Comparison of ENCODE assay signal across 30 mouse cellular contexts in the genomic region with DNA sequence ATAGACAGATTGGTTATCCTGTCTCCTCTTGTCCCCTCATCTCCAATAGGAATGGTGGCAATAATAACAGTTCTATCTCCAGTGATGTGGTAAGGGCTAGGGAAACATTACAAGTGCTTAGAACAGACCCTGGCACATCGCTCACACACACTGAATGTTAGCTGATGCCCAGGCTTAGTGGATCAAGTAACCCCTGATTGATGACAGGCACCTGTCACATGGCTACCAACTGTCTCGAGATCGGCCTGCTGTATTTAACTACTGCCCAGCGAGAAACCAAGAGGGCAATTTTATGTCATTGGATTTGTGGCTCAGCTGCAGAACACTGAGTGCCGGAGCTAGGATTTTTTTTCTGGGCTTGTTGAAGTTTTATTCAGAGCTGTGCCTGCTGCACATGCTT. TPM values are rescaled to one million over a fixed set of nuclear protein-coding genes. Genes with fewer than 3 reads are reported as not detected.
DNase-seq lines count a peak whose midpoint lies in the region; ATAC-seq lines count a peak whose summit lies in the region.
"Had no signal": no experiment of that assay in that cellular context is flagged by ENCODE, and none has a peak within 500 bp of the region (broad histone marks: within the 10 kb centered on the region; RNA-seq: fewer than 3 reads in every experiment).

No protein-coding gene starts in this region.

- H3K27me3 ChIP-seq in midbrain, embryonic 11.5 days (ENCODE audit: control insufficient read depth, insufficient read depth, low read length), result no peaks in the 10 kb centered on the region
- no peaks in the 10 kb centered on the region for H3K27me3 ChIP-seq in midbrain, embryonic 15.5 days (replicated peaks)
- H3K27me3 ChIP-seq: hindbrain, embryonic 12.5 days; hindbrain, embryonic 15.5 days had no signal

- peak; percentile 74 for DNase-seq in gastrocnemius, adult 18-20 months (ENCODE audit: low spot score)
- no peak for DNase-seq in gastrocnemius, postnatal 10 days
- peak; percentile 17 for DNase-seq in midbrain, embryonic 11.5 days (ENCODE audit: low spot score, missing footprints)
- DNase-seq in gastrocnemius, postnatal 25 days, result peak; percentile 53
- no peak for DNase-seq in layer of hippocampus, postnatal 10 days (ENCODE audit: low spot score in 2 of 2)
- DNase-seq: adrenal gland, postnatal 10 days; adrenal gland, postnatal 36 days; B cell, adult 2 months; cerebellum, adult 18-20 months; cerebellum, adult 9-10 months; cerebellum, postnatal 14 days; heart, adult 11 months had no signal

- no peak for ATAC-seq in midbrain, embryonic 11.5 days (ENCODE audit: low FRiP score)
- ATAC-seq in midbrain, embryonic 15.5 days (replicated peaks), result no peak
- ATAC-seq: forebrain, embryonic 14.5 days; Patski had no signal

- H3K4me3 ChIP-seq in midbrain, embryonic 11.5 days (ENCODE audit: low read depth, low read length), result no peak overlapping the region
- H3K4me3 ChIP-seq in midbrain, embryonic 15.5 days, result no peak overlapping the region
- H3K4me3 ChIP-seq: forebrain, embryonic 10.5 days; hindbrain, embryonic 12.5 days; hindbrain, embryonic 15.5 days had no signal

- H3K9ac ChIP-seq in midbrain, embryonic 11.5 days (ENCODE audit: low read length), result no peak overlapping the region
- H3K9ac ChIP-seq in midbrain, embryonic 15.5 days, result no peak overlapping the region
- H3K9ac ChIP-seq: hindbrain, embryonic 12.5 days; hindbrain, embryonic 15.5 days had no signal

- no peaks in the 10 kb centered on the region for H3K36me3 ChIP-seq in midbrain, embryonic 11.5 days (ENCODE audit: control insufficient read depth, insufficient read depth, low read length)
- no peaks in the 10 kb centered on the region for H3K36me3 ChIP-seq in midbrain, embryonic 15.5 days (replicated peaks)
- H3K36me3 ChIP-seq: forebrain, embryonic 10.5 days; G1E; hindbrain, embryonic 12.5 days; hindbrain, embryonic 15.5 days had no signal

- H3K4me1 ChIP-seq in midbrain, embryonic 11.5 days (ENCODE audit: control insufficient read depth, insufficient read depth, low read length), result no peaks in the 10 kb centered on the region
- no peaks in the 10 kb centered on the region for H3K4me1 ChIP-seq in midbrain, embryonic 15.5 days
- H3K4me1 ChIP-seq: forebrain, embryonic 10.5 days; hindbrain, embryonic 12.5 days; hindbrain, embryonic 15.5 days had no signal

- no peaks in the 10 kb centered on the region for H3K9me3 ChIP-seq in midbrain, embryonic 11.5 days (ENCODE audit: control insufficient read depth, low read length)
- no peaks in the 10 kb centered on the region for H3K9me3 ChIP-seq in midbrain, embryonic 15.5 days
- H3K9me3 ChIP-seq: forebrain, embryonic 10.5 days; G1E; hindbrain, embryonic 12.5 days; hindbrain, embryonic 15.5 days had no signal

- WGBS in midbrain, embryonic 11.5 days, result 83% methylated on average over 5 of the region's 5 CpGs
- WGBS in midbrain, embryonic 15.5 days, result 86% methylated on average over 5 of the region's 5 CpGs

- H3K27ac ChIP-seq in midbrain, embryonic 11.5 days (ENCODE audit: low read depth, low read length), result no peak overlapping the region
- H3K27ac ChIP-seq in midbrain, embryonic 15.5 days, result no peak overlapping the region
- H3K27ac ChIP-seq: forebrain, embryonic 10.5 days; hindbrain, embryonic 12.5 days; hindbrain, embryonic 15.5 days had no signal

- H3K4me2 ChIP-seq in midbrain, embryonic 11.5 days, result no peak overlapping the region
- H3K4me2 ChIP-seq in midbrain, embryonic 15.5 days, result no peak overlapping the region
- H3K4me2 ChIP-seq: heart, embryonic 11.5 days; hindbrain, embryonic 12.5 days; hindbrain, embryonic 15.5 days had no signal

RNA-seq across cellular contexts. Expression of a gene that starts 7.8 kb away (rescaled TPM):
- total RNA-seq in gastrocnemius, adult 18-20 months (2021), result 10 to 100 TPM; 38.4 to 40.8 TPM
- 100 to 1,000 TPM; 166 to 171 TPM for total RNA-seq in gastrocnemius, postnatal 10 days (2021)
- 6.0 and 6.8 TPM in 2 replicates for polyA plus RNA-seq in midbrain, embryonic 11.5 days (2014; fragmentation: Nextera tagmentation; extraction: Ambion mirVana)
- polyA plus RNA-seq in midbrain, embryonic 15.5 days (2015; fragmentation: Nextera tagmentation; extraction: Ambion mirVana), result 4.8 and 6.1 TPM in 2 replicates
- total RNA-seq in gastrocnemius, postnatal 25 days (2021), result 10 to 100 TPM; 34.3 to 44.3 TPM
- 1 to 10 TPM in 1 of 2 experiments, under 1 TPM in 1; 0.98 to 1.7 TPM for total RNA-seq in layer of hippocampus, postnatal 10 days (2021)
- polyA plus RNA-seq: G1E had no signal

RNA-seq across cellular contexts. Expression of a gene that starts 40.2 kb away (rescaled TPM):
- total RNA-seq in gastrocnemius, adult 18-20 months (2021), result not detected
- total RNA-seq in gastrocnemius, postnatal 10 days (2021), result not detected
- not detected in 2 replicates for polyA plus RNA-seq in midbrain, embryonic 11.5 days (2014; fragmentation: Nextera tagmentation; extraction: Ambion mirVana)
- 0.88 and 1.0 TPM in 2 replicates for polyA plus RNA-seq in midbrain, embryonic 15.5 days (2015; fragmentation: Nextera tagmentation; extraction: Ambion mirVana)
- not detected for total RNA-seq in gastrocnemius, postnatal 25 days (2021)
- under 1 TPM; 0.30 to 0.80 TPM for total RNA-seq in layer of hippocampus, postnatal 10 days (2021)
- total RNA-seq: adrenal gland, adult 18-20 months; adrenal gland, postnatal 10 days; adrenal gland, postnatal 36 days; CH12.LX; heart, adult 8-10 months; heart, postnatal 25 days; hematopoietic stem cell, adult 5-6 weeks had no signal
- polyA plus RNA-seq: embryonic facial prominence, embryonic 11.5 days; forebrain, embryonic 10.5 days; G1E; heart, embryonic 11.5 days; heart, embryonic 14.5 days; heart, postnatal 0 days; hindbrain, embryonic 12.5 days; intestine, embryonic 14.5 days; intestine, postnatal 0 days; Patski had no signal

Comparison
In these comparisons a context has a peak if more than half of its experiments do, and no peak if none do; other contexts are left out.
1. DNase-seq: peak in gastrocnemius, adult 18-20 months (single experiment), midbrain, embryonic 11.5 days (single experiment) and gastrocnemius, postnatal 25 days (single experiment); none in gastrocnemius, postnatal 10 days (single experiment) and layer of hippocampus, postnatal 10 days (0 of 2).
2. RNA of a gene that starts 7.8 kb away (total RNA-seq): 166 to 171 TPM in gastrocnemius, postnatal 10 days, 34.3 to 44.3 TPM in gastrocnemius, postnatal 25 days and 38.4 to 40.8 TPM in gastrocnemius, adult 18-20 months; 0.98 to 1.7 TPM in layer of hippocampus, postnatal 10 days; every median in the first group is over 10 times any median in the second.